Mouse (Mus musculus) forebrain, embryonic 14.5 days (tissue): ENCODE measurements around the gene Nol11. TPM values are rescaled to one million over a fixed set of nuclear protein-coding genes. Genes with fewer than 3 reads are reported as not detected.
"Not testable (repeated sequence)": the region's sequence is repeated elsewhere in the genome, so short reads cannot be mapped to it uniquely, and the experiment has no call there.

Experiments
- ATAC-seq: fragments of 200-750 bp; cut with Nextera tagmentation; 2 replicates; pipeline ENCODE4 v1.8.0; 2017; ENCODE audit warnings: mild to moderate bottlenecking, moderate library complexity
- DNase-seq: peaks from one replicate; pipeline ENCODE4 v3.0.0-alpha.2; 2015; ENCODE audit warnings: low spot score
- H3K27ac ChIP-seq: fragments of 300-500 bp; sonication (generic); 2 replicates; pipeline ENCODE4 v1.5.1; 2014; ENCODE audit warnings: low read depth, mild to moderate bottlenecking, control low read depth, low read length, moderate library complexity
- H3K27me3 ChIP-seq: fragments of 300-500 bp; sonication (generic); replicated peaks from 2 replicates; pipeline ENCODE4 v1.6.1; 2014; ENCODE audit warnings: low read length, control low read depth, mixed read lengths; ENCODE audit not compliant: control insufficient read depth, insufficient read depth
- H3K36me3 ChIP-seq: fragments of 300-500 bp; sonication (generic); 2 replicates; pipeline ENCODE4 v1.6.1; 2014; ENCODE audit warnings: low read length, control low read depth; ENCODE audit not compliant: control insufficient read depth, insufficient read depth
- H3K4me1 ChIP-seq: fragments of 300-500 bp; sonication (generic); 2 replicates; pipeline ENCODE4 v1.6.1; 2014; ENCODE audit warnings: antibody characterized with exemption, low read length, control low read depth; ENCODE audit not compliant: control insufficient read depth, insufficient read depth
- H3K4me2 ChIP-seq: fragments of 300-500 bp; sonication (generic); 2 replicates; pipeline ENCODE4 v1.6.1; 2014; ENCODE audit warnings: mild to moderate bottlenecking, control low read depth, low read length
- H3K4me3 ChIP-seq: fragments of 300-500 bp; sonication (generic); 2 replicates; pipeline ENCODE4 v1.5.1; 2014; ENCODE audit warnings: low read depth, low read length, control low read depth
- H3K9ac ChIP-seq: fragments of 300-500 bp; sonication (generic); 2 replicates; pipeline ENCODE4 v1.6.1; 2014; ENCODE audit warnings: mild to moderate bottlenecking, low read length, control low read depth, moderate library complexity
- H3K9me3 ChIP-seq: fragments of 300-500 bp; sonication (generic); replicated peaks from 2 replicates; pipeline ENCODE4 v1.6.1; 2016; ENCODE audit warnings: low read length, control low read depth, mixed read lengths; ENCODE audit not compliant: control insufficient read depth
- WGBS: fragments of 180-500 bp; shearing (Covaris S2); extraction: QIAGEN DNeasy Blood & Tissue Kit; methylation state at CpG from one replicate; pipeline ENCODE4 v1.1.7; 2014; 5-methylcytosine and 5-hydroxymethylcytosine counted together
- polyA plus RNA-seq: library from polyadenylated mRNA; unstranded; fragments of >200 nt; fragmentation: Nextera tagmentation; extraction: Ambion mirVana; gene quantifications from 2 replicates; pipeline ENCODE4 v1.2.1, GENCODE M21; 2014

Gene Nol11
- polyA plus RNA-seq, 1 experiment from 2014 or later: 50.5 TPM

DNA sequence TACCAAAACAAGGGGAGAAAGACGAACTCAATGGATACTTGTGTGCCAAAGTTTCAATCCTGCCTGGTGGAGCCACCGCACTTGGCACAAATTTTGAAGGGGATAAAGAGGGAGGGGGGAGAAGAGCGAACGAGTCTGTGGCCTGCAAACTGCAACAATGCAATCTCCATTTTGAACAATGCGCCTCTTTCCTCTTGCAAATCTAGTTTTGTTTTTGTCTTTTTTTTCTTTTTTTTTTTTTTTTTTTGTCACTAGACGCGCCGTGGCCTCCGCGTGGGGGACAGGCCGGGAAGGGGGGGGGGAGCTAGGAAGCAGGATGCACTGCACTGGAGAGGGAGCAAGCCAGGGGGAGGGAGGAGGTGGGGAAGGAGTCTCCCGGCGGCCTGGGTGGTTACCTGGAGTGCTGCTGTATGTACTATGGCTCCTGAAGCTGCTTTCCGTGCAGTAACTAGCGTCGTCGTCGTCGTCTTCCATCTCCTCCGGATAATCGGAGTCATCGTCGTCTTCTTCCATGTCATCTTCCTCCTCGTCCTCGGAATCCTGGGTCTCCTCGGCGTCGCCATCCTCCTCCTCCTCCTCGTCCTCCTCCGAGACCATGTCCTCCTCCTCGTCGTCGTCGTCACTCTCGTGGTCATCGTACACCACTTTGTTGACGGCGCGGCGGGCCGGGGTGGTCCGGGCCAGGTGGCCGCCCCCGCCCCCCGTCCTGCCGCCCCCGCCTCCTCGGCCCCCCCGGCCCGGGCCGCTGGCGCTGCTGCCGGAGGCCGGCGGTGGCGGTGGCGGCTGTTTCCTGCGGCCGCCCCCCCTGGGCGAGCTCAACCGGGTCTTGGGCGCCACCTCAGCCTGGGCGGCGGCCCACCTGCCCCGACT lies 58.1 kb downstream of the Nol11 start:
- H3K4me2 ChIP-seq: peak overlapping the region; percentile 86
- H3K4me3 ChIP-seq: peak overlapping the region; percentile 86
- no peaks in the 10 kb centered on the region for H3K27me3 ChIP-seq
- no peaks in the 10 kb centered on the region for H3K36me3 ChIP-seq
- H3K4me1 ChIP-seq: peaks cover 13% of the 10 kb centered on the region
- WGBS: under 1% methylated on average over 50 of the region's 65 CpGs
- H3K9ac ChIP-seq: peak overlapping the region; percentile 95
- H3K9me3 ChIP-seq: no peaks in the 10 kb centered on the region
- peak; percentile 43 for ATAC-seq
- H3K27ac ChIP-seq: peak overlapping the region; percentile 98
- DNase-seq: peak; percentile 70

GRCm38 (mm10) chr11:107130221-107130788 lies 58.9 kb downstream of the Nol11 start:
- Histone ChIP-seq H3K27ac (no peak overlapping the region), H3K9ac (peak overlapping the region; percentile 95), H3K9me3 (no peaks in the 10 kb centered on the region), H3K4me3 (peak overlapping the region; percentile 86), H3K4me1 (peaks cover 13% of the 10 kb centered on the region), H3K4me2 (peak overlapping the region; percentile 86), H3K36me3 (no peaks in the 10 kb centered on the region), H3K27me3 (no peaks in the 10 kb centered on the region)
- ATAC-seq (no peak), DNase-seq (peak; percentile 51)
- WGBS: under 1% methylated on average over 18 of the region's 18 CpGs

- H3K27me3 ChIP-seq: no peaks in the 10 kb centered on the region
- H3K27ac ChIP-seq: no peak overlapping the region
- peak overlapping the region; percentile 86 for H3K4me3 ChIP-seq
- peak overlapping the region; percentile 95 for H3K9ac ChIP-seq
- no peak for DNase-seq
- ATAC-seq: no peak
- 33% methylated on average over 2 of the region's 2 CpGs for WGBS
- H3K4me2 ChIP-seq: peak overlapping the region; percentile 86
- H3K4me1 ChIP-seq: peaks cover 17% of the 10 kb centered on the region
- H3K36me3 ChIP-seq: no peaks in the 10 kb centered on the region
- no peaks in the 10 kb centered on the region for H3K9me3 ChIP-seq
These were observed 59.5 kb downstream of the Nol11 start for GRCm38 (mm10) chr11:107129641-107130040.

GRCm38 (mm10) chr11:107126716-107127115 lies 62.5 kb downstream of the Nol11 start:
- H3K4me1 ChIP-seq: peaks cover 17% of the 10 kb centered on the region
- not testable (repeated sequence) for H3K9ac ChIP-seq, H3K36me3 ChIP-seq, H3K4me3 ChIP-seq, H3K27me3 ChIP-seq, ATAC-seq, H3K27ac ChIP-seq, H3K4me2 ChIP-seq, DNase-seq, H3K9me3 ChIP-seq
- WGBS: 93% methylated on average over 1 of the region's 2 CpGs

DNA sequence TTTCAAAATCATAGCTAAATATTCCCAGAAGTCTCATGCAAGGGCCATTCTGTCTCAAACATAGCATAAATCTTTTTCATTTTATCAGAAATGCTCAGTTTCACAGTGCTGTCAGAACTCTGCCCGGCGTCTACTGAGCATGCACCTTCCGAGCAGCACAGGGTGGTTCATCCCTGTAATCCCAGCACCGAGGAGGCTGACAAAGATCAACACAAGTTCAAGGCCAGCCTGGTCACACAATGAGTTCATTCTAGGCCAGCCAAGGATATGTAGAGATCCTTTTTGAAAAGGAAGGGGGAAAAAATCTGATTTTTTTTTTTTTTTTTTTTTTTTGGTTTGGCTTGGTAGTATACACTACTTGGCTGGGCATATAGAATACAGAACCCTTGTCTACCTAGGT lies 64.2 kb downstream of the Nol11 start:
- H3K9ac ChIP-seq: no peak overlapping the region
- no peaks in the 10 kb centered on the region for H3K36me3 ChIP-seq
- H3K9me3 ChIP-seq: no peaks in the 10 kb centered on the region
- no peak overlapping the region for H3K27ac ChIP-seq
- peaks cover 17% of the 10 kb centered on the region for H3K4me1 ChIP-seq
- no peak for DNase-seq
- 90% methylated on average over 4 of the region's 4 CpGs for WGBS
- H3K27me3 ChIP-seq: no peaks in the 10 kb centered on the region
- ATAC-seq: no peak
- no peak overlapping the region for H3K4me3 ChIP-seq
- no peak overlapping the region for H3K4me2 ChIP-seq

GRCm38 (mm10) chr11:107124327-107124731 lies 64.9 kb downstream of the Nol11 start:
- Histone ChIP-seq H3K4me2 (no peak overlapping the region), H3K4me1 (peaks cover 11% of the 10 kb centered on the region), H3K36me3 (no peaks in the 10 kb centered on the region), H3K4me3 (no peak overlapping the region), H3K27me3 (no peaks in the 10 kb centered on the region), H3K9ac (no peak overlapping the region), H3K27ac (no peak overlapping the region), H3K9me3 (no peaks in the 10 kb centered on the region)
- ATAC-seq (no peak), DNase-seq (no peak)
- WGBS: 39% methylated on average over 7 of the region's 7 CpGs

- no peak for ATAC-seq
- Histone ChIP-seq H3K4me2 (no peak overlapping the region), H3K4me1 (peaks cover 7% of the 10 kb centered on the region), H3K9ac (no peak overlapping the region), H3K36me3 (no peaks in the 10 kb centered on the region), H3K27me3 (no peaks in the 10 kb centered on the region), H3K27ac (no peak overlapping the region), H3K4me3 (no peak overlapping the region), H3K9me3 (no peaks in the 10 kb centered on the region)
- DNase-seq: no peak
- WGBS: 75% methylated on average over 12 of the region's 12 CpGs
These were observed 71.4 kb downstream of the Nol11 start for GRCm38 (mm10) chr11:107117789-107118188.
